Mouse (Mus musculus) lung, postnatal 0 days (tissue): Measurements from ENCODE around the gene Brd3.

Source experiments
- CTCF ChIP-seq: IDR thresholded peaks from 2 replicates; pipeline ENCODE4 v1.5.1; 2016; ENCODE audit warnings: antibody characterized with exemption, mild to moderate bottlenecking
- EP300 ChIP-seq: IDR thresholded peaks from 2 replicates; pipeline ENCODE4 v1.6.1; 2016; ENCODE audit warnings: antibody characterized with exemption, mild to moderate bottlenecking, control low read depth

DNA sequence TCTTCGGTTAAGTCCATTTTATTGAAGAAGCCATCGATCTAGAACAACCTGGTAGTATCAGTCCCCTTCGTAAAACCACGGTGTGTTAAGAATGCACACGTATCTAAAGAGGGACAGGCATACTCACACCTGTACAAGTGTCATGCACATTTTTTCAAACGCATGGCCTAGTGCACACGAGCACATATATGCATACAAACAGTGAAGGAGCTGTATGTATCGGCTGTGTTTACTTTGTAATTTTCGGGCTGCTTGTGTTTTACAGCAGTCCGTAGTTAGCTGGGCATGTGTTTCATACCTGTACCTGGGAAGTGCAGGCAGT, 33.0 kb upstream of the Brd3 start:
- TF ChIP-seq CTCF (no peak), EP300 (no peak)
